Mouse (Mus musculus) stomach, embryonic 16.5 days (tissue): Measurements from ENCODE around the gene Acoxl. TPM values are rescaled to one million over a fixed set of nuclear protein-coding genes. Genes with fewer than 3 reads are reported as not detected.

Experiments
- ATAC-seq: fragments of 200-750 bp; cut with Nextera tagmentation; 2 replicates; pipeline ENCODE4 v1.8.0; 2017; ENCODE audit warnings: moderate number of reproducible peaks, moderate TSS enrichment; ENCODE audit not compliant: insufficient read depth, low FRiP score
- H3K27ac ChIP-seq: fragments of 300-500 bp; sonication (generic); 2 replicates; pipeline ENCODE4 v1.5.1; 2014; ENCODE audit warnings: low read length
- H3K27me3 ChIP-seq: fragments of 300-500 bp; sonication (generic); 2 replicates; pipeline ENCODE4 v1.6.1; 2014; ENCODE audit warnings: low read length, control low read depth, mixed read lengths; ENCODE audit not compliant: control insufficient read depth, insufficient read depth
- H3K36me3 ChIP-seq: fragments of 300-500 bp; sonication (generic); 2 replicates; pipeline ENCODE4 v1.6.1; 2014; ENCODE audit warnings: low read length; ENCODE audit not compliant: control insufficient read depth, insufficient read depth
- H3K4me1 ChIP-seq: fragments of 300-500 bp; sonication (generic); 2 replicates; pipeline ENCODE4 v1.6.1; 2014; ENCODE audit warnings: low read length, control low read depth, mixed read lengths; ENCODE audit not compliant: control insufficient read depth, insufficient read depth
- H3K4me2 ChIP-seq: fragments of 300-500 bp; sonication (generic); 2 replicates; pipeline ENCODE4 v1.6.1; 2014; ENCODE audit warnings: low read depth, low read length, mixed read lengths
- H3K4me3 ChIP-seq: fragments of 300-500 bp; sonication (generic); replicated peaks from 2 replicates; pipeline ENCODE4 v1.5.1; 2014; ENCODE audit warnings: mild to moderate bottlenecking, low read length
- H3K9ac ChIP-seq: fragments of 300-500 bp; sonication (generic); 2 replicates; pipeline ENCODE4 v1.6.1; 2014; ENCODE audit warnings: low read length
- H3K9me3 ChIP-seq: fragments of 300-500 bp; sonication (generic); replicated peaks from 2 replicates; pipeline ENCODE4 v1.6.1; 2016; ENCODE audit warnings: low read length, control low read depth; ENCODE audit not compliant: control insufficient read depth
- WGBS: fragments of 180-500 bp; shearing (Covaris S2); extraction: QIAGEN DNeasy Blood & Tissue Kit; methylation state at CpG from one replicate; pipeline ENCODE4 v1.1.7; 2014; 5-methylcytosine and 5-hydroxymethylcytosine counted together
- polyA plus RNA-seq: library from polyadenylated mRNA; unstranded; fragments of >200 nt; fragmentation: Nextera tagmentation; extraction: Ambion mirVana; gene quantifications from 2 replicates; pipeline ENCODE4 v1.2.1, GENCODE M21; 2015

Acoxl gene
- polyA plus RNA-seq, 1 experiment from 2014 or later = 0.04 TPM

DNA sequence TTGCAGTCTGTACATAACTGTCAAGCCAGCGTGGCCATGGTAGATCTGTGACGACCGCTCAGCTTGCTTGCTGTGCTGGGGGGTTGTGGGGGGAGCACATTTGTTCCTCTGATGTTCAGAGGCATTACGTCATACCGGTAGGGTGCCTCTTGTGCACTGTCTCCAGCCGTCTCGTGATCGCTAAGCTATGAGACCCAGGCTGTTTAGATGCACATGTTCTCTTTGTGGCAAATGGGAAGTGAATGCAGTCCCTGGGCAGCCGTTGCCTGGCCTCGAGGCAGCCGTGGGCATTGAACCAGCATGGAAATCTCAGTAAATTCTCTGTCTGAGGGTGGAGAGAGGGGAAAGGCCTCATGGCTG is 314.9 kb downstream of the Acoxl start:
- WGBS = 76% methylated on average over 11 of the region's 11 CpGs
- Histone ChIP-seq H3K4me2 (no peak overlapping the region), H3K9me3 (no peaks in the 10 kb centered on the region), H3K9ac (no peak overlapping the region), H3K4me3 (no peak overlapping the region), H3K27me3 (no peaks in the 10 kb centered on the region), H3K27ac (no peak overlapping the region), H3K4me1 (peaks cover 31% of the 10 kb centered on the region), H3K36me3 (0 out of 2 replicates have a peak, but pooled peaks cover 2% of the 10 kb centered on the region)
- ATAC-seq = no peak

GRCm38 (mm10) chr2:128155412-128156066 is 316.9 kb downstream of the Acoxl start:
- H3K4me3 ChIP-seq = no peak overlapping the region
- H3K9me3 ChIP-seq = no peaks in the 10 kb centered on the region
- 91% methylated on average over 13 of the region's 13 CpGs for WGBS
- no peaks in the 10 kb centered on the region for H3K27me3 ChIP-seq
- no peak overlapping the region for H3K27ac ChIP-seq
- no peak overlapping the region for H3K4me2 ChIP-seq
- H3K4me1 ChIP-seq = peaks cover 42% of the 10 kb centered on the region
- H3K9ac ChIP-seq = no peak overlapping the region
- ATAC-seq = no peak
- H3K36me3 ChIP-seq = peaks cover 9% of the 10 kb centered on the region; the same call in 1 of the 2 replicates

DNA sequence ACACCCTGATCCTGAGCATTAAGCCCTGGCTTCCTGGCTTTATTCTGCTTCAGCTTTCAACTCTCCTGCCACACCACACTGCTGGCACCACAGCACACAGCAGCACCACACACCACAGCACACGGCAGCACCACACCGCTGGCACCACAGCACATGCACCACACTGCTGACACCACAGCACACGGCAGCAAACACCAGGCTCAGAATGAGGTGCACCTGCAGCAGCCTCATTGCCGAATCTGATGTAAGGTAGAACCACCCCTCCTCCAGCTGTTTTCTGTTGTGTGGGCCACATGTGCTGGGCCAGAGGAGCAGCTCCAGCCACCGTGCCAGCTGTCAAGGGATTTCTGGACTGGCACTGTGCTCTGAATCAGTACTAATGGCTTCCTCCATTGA is 317.4 kb downstream of the Acoxl start:
- ATAC-seq = 0 out of 2 replicates have a peak, but pooled peaks have one; percentile 7

GRCm38 (mm10) chr2:128156557-128157412 is 318.1 kb downstream of the Acoxl start:
- Histone ChIP-seq H3K9me3 (no peaks in the 10 kb centered on the region), H3K4me1 (peaks cover 42% of the 10 kb centered on the region), H3K4me2 (no peak overlapping the region), H3K27me3 (no peaks in the 10 kb centered on the region), H3K9ac (no peak overlapping the region), H3K27ac (no peak overlapping the region), H3K36me3 (peaks cover 9% of the 10 kb centered on the region; the same call in 1 of the 2 replicates), H3K4me3 (no peak overlapping the region)
- WGBS = 48% methylated on average over 12 of the region's 12 CpGs
- ATAC-seq = peak; percentile 69; the same call in 1 of the 2 replicates

More for the DNA sequence above, 317.4 kb downstream of the Acoxl start:
- Histone ChIP-seq H3K9ac (no peak overlapping the region), H3K27me3 (no peaks in the 10 kb centered on the region), H3K4me1 (peaks cover 42% of the 10 kb centered on the region), H3K27ac (no peak overlapping the region), H3K4me2 (no peak overlapping the region), H3K36me3 (peaks cover 9% of the 10 kb centered on the region; the same call in 1 of the 2 replicates), H3K4me3 (no peak overlapping the region), H3K9me3 (no peaks in the 10 kb centered on the region)
- 78% methylated on average over 5 of the region's 5 CpGs for WGBS

GRCm38 (mm10) chr2:128158734-128159410 is 320.2 kb downstream of the Acoxl start:
- Histone ChIP-seq H3K27me3 (no peaks in the 10 kb centered on the region), H3K27ac (peak overlapping the region; percentile 64; the same call in 1 of the 2 replicates), H3K4me1 (peaks cover 37% of the 10 kb centered on the region), H3K4me3 (no peak overlapping the region), H3K36me3 (peaks cover 9% of the 10 kb centered on the region; the same call in 1 of the 2 replicates), H3K9me3 (no peaks in the 10 kb centered on the region), H3K4me2 (no peak overlapping the region), H3K9ac (peak overlapping the region; percentile 41; the same call in 1 of the 2 replicates)
- no peak for ATAC-seq
- 36% methylated on average over 17 of the region's 17 CpGs for WGBS

GRCm38 (mm10) chr2:128159619-128160125 is 321.0 kb downstream of the Acoxl start:
- Histone ChIP-seq H3K4me1 (peaks cover 37% of the 10 kb centered on the region), H3K9me3 (no peaks in the 10 kb centered on the region), H3K9ac (peak overlapping the region; percentile 41; the same call in 1 of the 2 replicates), H3K4me3 (no peak overlapping the region), H3K27ac (no peak overlapping the region; the same call in 1 of the 2 replicates), H3K36me3 (peaks cover 9% of the 10 kb centered on the region; the same call in 1 of the 2 replicates), H3K4me2 (no peak overlapping the region), H3K27me3 (no peaks in the 10 kb centered on the region)
- ATAC-seq = no peak
- 45% methylated on average over 7 of the region's 7 CpGs for whole genome bisulfite sequencing

- Histone ChIP-seq H3K4me3 (no peak overlapping the region), H3K9ac (no peak overlapping the region), H3K4me2 (no peak overlapping the region), H3K4me1 (peaks cover 16% of the 10 kb centered on the region), H3K27me3 (no peaks in the 10 kb centered on the region), H3K9me3 (no peaks in the 10 kb centered on the region), H3K27ac (no peak overlapping the region), H3K36me3 (peaks cover 9% of the 10 kb centered on the region; the same call in 1 of the 2 replicates)
- 73% methylated on average over 8 of the region's 8 CpGs for WGBS
- no peak for ATAC-seq
Observed at GRCm38 (mm10) chr2:128163177-128163576, 324.5 kb downstream of the Acoxl start.

GRCm38 (mm10) chr2:128166623-128167423 is 328.1 kb downstream of the Acoxl start:
- Histone ChIP-seq H3K9ac (no peak overlapping the region), H3K4me2 (no peak overlapping the region), H3K4me3 (no peak overlapping the region), H3K4me1 (peaks cover 3% of the 10 kb centered on the region; the same call in 1 of the 2 replicates), H3K27ac (peak overlapping the region; percentile 12), H3K27me3 (no peaks in the 10 kb centered on the region), H3K36me3 (no peaks in the 10 kb centered on the region), H3K9me3 (no peaks in the 10 kb centered on the region)
- peak; percentile 58; the same call in 1 of the 2 replicates for ATAC-seq
- 54% methylated on average over 13 of the region's 13 CpGs for WGBS
